Mouse (Mus musculus): ENCODE results near the gene Rsg1. TPM values are rescaled to one million over a fixed set of nuclear protein-coding genes. Genes with fewer than 3 reads are reported as not detected.

Rsg1 gene
- total and polyA plus RNA-seq, 3 experiments, result 1.1 to 4.5 (median 3.2) TPM

- Histone ChIP-seq H3K27me3 (replicated peaks) (no peaks in the 10 kb centered on the region), H3K4me2 (ENCODE audit: insufficient read depth, low read depth, poor library complexity, severe bottlenecking) (no peak overlapping the region), H3K36me3 (replicated peaks in 1 of 2; ENCODE audit: control insufficient read depth in 1 of 2, insufficient read depth in 1 of 2, low read length in 1 of 2) (peaks cover 13 to 38% of the 10 kb centered on the region in 2 experiments), H3K9ac (ENCODE audit: insufficient read depth, low read depth) (no peak overlapping the region), H3K4me3 (replicated peaks in 1 of 3; ENCODE audit: low read depth in 2 of 3, low read length in 2 of 3, poor library complexity in 1 of 3) (no peak overlapping the region), H3K79me2 (replicated peaks; ENCODE audit: control insufficient read depth, extremely low read depth, insufficient read depth, poor library complexity, severe bottlenecking) (no peaks in the 10 kb centered on the region), H3K27ac (ENCODE audit: insufficient read depth, low read depth) (no peak overlapping the region), H3K9me3 (replicated peaks; ENCODE audit: low read length) (peaks cover 3% of the 10 kb centered on the region), H3K4me1 (ENCODE audit: control insufficient read depth in 1 of 2, insufficient read depth in 2 of 2) (no peaks in the 10 kb centered on the region)
- in situ Hi-C loops (cut with MboI; ENCODE audit: low pct_ligation_motif_present, low pct_unique_long_range_greater_than_20kb, low sequenced_read_pairs) (no loop called here), dilution Hi-C loops (cut with MboI; ENCODE audit: extremely low pct_ligation_motif_present, extremely low pct_unique_long_range_greater_than_20kb, low sequenced_read_pairs) (no loop called here)
- DNase-seq (ENCODE audit: extremely low read depth), result no peak
- TF ChIP-seq NRF1 (IDR thresholded peaks at IDR 0.05; ENCODE audit: low read depth, low read length) (no peak), JUN (IDR thresholded peaks at IDR 0.05; ENCODE audit: insufficient read depth, low read depth, low read length) (no peak), USF2 (conservative IDR thresholded peaks at IDR 0.05; ENCODE audit: low read depth, low read length) (no peak), SMC3 (IDR thresholded peaks at IDR 0.05; ENCODE audit: low read depth, low read length) (no peak), ZNF384 (IDR thresholded peaks at IDR 0.05; ENCODE audit: low read depth, low read length) (no peak), HCFC1 (IDR thresholded peaks at IDR 0.05; ENCODE audit: low read depth, low read length) (no peak), JUND (conservative IDR thresholded peaks at IDR 0.05; ENCODE audit: low read depth, low read length) (no peak), UBTF (IDR thresholded peaks at IDR 0.05; ENCODE audit: low read depth, low read length) (no peak), MAFK (IDR thresholded peaks at IDR 0.05; ENCODE audit: insufficient replicate concordance, low read length) (no peak), POLR2A (IDR thresholded peaks at IDR 0.05; ENCODE audit: low read depth, low read length) (no peak), MAX (IDR thresholded peaks at IDR 0.05; ENCODE audit: low read length) (no peak), ETS1 (conservative IDR thresholded peaks at IDR 0.05; ENCODE audit: low read depth, low read length) (no peak), KAT2A (IDR thresholded peaks at IDR 0.05; ENCODE audit: insufficient replicate concordance, low read length) (no peak)
Observed at GRCm38 (mm10) chr4:141222752-141223151, 9.0 kb downstream of the Rsg1 start.

DNA sequence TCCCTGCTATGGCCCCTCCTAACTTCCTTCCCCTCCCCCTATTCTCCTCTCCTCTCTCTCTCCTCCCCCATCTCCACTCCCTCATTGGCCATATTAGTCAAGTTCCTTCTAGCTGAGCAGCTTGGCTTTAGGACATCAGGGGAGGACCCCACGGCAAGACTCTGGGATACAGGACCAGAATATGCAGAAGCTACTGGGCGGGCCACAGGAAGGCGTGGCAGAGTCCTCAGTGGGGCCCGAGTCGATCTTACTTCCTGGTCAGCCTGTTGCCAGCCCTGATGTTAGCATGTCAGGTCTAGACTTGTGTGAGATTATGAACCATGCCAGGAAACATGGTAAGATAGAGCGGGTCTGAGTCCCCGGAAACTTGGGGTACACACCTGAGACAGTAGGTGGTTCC is 14.9 kb downstream of the Rsg1 start:
- Histone ChIP-seq H3K79me2 (replicated peaks; ENCODE audit: control insufficient read depth, extremely low read depth, insufficient read depth, poor library complexity, severe bottlenecking) (no peaks in the 10 kb centered on the region), H3K9me3 (replicated peaks; ENCODE audit: low read length) (peaks cover 2% of the 10 kb centered on the region), H3K27me3 (replicated peaks) (peaks cover 34% of the 10 kb centered on the region), H3K4me1 (ENCODE audit: control insufficient read depth in 1 of 2, insufficient read depth in 2 of 2) (peaks cover 0 to 5% of the 10 kb centered on the region in 2 experiments; a peak in 1 of 4 replicates), H3K36me3 (replicated peaks in 1 of 2; ENCODE audit: control insufficient read depth in 1 of 2, insufficient read depth in 1 of 2, low read length in 1 of 2) (peaks cover 0 to 7% of the 10 kb centered on the region in 2 experiments), H3K27ac (ENCODE audit: insufficient read depth, low read depth) (no peak overlapping the region), H3K4me2 (ENCODE audit: insufficient read depth, low read depth, poor library complexity, severe bottlenecking) (no peak overlapping the region), H3K4me3 (replicated peaks in 1 of 3; ENCODE audit: low read depth in 2 of 3, low read length in 2 of 3, poor library complexity in 1 of 3) (no peak overlapping the region), H3K9ac (ENCODE audit: insufficient read depth, low read depth) (no peak overlapping the region)
- DNase-seq (ENCODE audit: extremely low read depth), result no peak
- dilution Hi-C loops (cut with MboI; ENCODE audit: extremely low pct_ligation_motif_present, extremely low pct_unique_long_range_greater_than_20kb, low sequenced_read_pairs), result no loop called here
- in situ Hi-C loops (cut with MboI; ENCODE audit: low pct_ligation_motif_present, low pct_unique_long_range_greater_than_20kb, low sequenced_read_pairs), result no loop called here
- no peak for TF ChIP-seq MAFK (IDR thresholded peaks at IDR 0.05; ENCODE audit: insufficient replicate concordance, low read length)
- no peak for TF ChIP-seq JUND (conservative IDR thresholded peaks at IDR 0.05; ENCODE audit: low read depth, low read length)
- no peak for TF ChIP-seq TBP (conservative IDR thresholded peaks at IDR 0.05; ENCODE audit: low read depth, low read length)
- TF ChIP-seq CHD1 (IDR thresholded peaks at IDR 0.05; ENCODE audit: low read depth, low read length), result no peak
- TF ChIP-seq ETS1 (conservative IDR thresholded peaks at IDR 0.05; ENCODE audit: low read depth, low read length), result no peak
- no peak for TF ChIP-seq ZMIZ1 (IDR thresholded peaks at IDR 0.05; ENCODE audit: low read depth, low read length)
- TF ChIP-seq SIN3A (IDR thresholded peaks at IDR 0.05; ENCODE audit: low read length), result no peak
- no peak for TF ChIP-seq BHLHE40 (IDR thresholded peaks at IDR 0.05; ENCODE audit: low read depth, low read length)
